Mouse (Mus musculus) ovary, postnatal 36 days (tissue): ENCODE measurements around the gene Wdr45.
"Not testable (repeated sequence)": the region's sequence is repeated elsewhere in the genome, so short reads cannot be mapped to it uniquely, and the experiment has no call there.

Experiments used
- DNase-seq: peaks from one replicate; pipeline ENCODE4 v3.0.0; 2022; ENCODE audit warnings: low spot score, mixed read lengths

Wdr45 gene

DNA sequence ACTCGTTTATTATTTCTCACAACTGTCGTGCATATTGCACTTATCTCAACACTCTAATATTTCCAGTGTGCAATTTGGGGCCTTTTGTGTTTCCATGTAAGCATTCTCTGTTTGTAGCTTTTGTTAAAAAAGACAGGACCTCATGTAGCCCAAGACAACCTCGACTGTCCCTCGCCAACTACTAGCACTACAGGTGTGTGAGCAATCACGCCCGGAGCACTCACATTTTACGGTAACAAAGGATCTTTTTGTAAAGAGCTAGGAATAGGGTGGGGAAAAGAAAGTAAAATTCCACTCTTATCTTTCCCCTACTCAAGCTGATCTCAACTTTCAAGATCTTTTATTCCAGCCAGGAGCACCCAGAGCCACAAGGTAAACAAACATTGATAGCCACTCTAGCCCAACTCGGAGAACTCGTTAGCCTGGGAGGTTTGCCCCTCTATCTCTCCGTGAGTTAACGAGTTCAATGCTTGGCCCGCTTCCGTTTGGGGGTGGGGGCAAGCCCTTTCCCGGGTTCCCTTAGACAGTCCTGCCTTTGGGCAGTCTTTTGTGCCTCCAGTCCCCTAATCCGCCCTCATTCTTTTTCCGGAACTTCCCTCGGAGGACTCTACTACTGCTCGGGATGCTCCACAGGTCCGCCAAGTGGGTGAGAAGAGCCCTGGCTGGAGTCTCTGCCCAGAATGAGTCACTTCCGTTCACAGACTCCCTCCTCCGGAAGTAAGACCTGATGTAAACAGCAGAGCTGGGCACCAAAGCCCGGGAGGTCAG lies 7.6 kb downstream of the Wdr45 start, which contains the start of gene Gm45208:
TSS of gene Gm45208 (plus strand) at position 732 of the 768 bp plus-strand sequence.
- DNase-seq = peak; percentile 57

DNA sequence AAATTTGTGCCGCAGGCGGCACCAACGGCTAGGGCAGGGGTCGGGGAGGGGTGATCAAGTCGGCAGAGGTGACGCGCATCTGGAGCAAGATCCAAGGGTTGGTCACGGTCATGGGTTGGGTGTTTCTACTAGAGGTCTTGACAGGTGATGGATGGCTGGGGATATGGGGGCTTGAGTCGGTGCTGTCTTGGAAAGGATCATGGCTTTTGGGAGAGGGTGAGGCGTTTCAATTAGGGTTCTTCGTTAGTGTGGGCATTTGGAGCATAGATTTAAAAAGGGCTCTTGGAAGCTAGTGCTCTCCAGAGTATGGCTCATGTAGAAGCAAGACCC lies 8.1 kb downstream of the Wdr45 start:
- no peak for DNase-seq

DNA sequence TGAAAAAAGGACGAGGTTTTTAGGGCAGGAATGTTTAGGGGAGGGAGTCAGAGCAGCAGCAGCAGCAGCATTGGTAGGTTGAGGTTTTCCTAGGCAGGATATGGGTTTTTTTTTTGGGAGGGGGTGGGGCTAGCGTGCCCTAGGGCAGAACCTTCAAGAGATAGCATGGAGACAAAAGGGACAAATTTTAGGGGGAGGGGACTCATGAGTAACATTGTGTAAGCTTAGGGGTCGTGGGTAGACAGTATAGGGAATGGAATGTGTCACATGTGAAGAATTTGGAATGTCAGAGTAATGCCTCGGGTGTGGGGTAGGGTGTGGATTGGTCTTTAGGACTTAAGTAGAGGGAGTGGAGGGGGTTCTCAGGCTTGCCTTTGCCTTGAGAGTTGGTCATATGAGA lies 8.6 kb downstream of the Wdr45 start:
- DNase-seq = no peak

DNA sequence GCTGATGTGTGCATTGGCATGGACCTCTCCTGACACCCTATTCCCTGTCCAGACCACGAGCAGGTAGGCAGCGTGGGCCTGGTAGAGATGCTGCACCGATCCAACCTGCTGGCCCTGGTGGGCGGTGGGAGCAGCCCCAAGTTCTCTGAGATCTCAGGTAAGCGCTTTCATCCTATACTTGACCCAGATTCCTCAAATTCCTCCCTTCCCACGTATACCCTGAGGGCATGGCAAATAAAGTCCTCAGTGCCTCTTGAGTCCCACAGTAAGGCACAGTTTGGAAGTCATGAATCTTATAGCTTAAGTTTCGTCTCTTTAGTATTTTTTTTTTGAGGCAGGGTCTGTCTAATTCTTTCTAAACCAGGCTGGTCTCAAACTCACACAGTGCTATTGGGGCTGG lies 10.0 kb downstream of the Wdr45 start:
- DNase-seq = no peak

DNA sequence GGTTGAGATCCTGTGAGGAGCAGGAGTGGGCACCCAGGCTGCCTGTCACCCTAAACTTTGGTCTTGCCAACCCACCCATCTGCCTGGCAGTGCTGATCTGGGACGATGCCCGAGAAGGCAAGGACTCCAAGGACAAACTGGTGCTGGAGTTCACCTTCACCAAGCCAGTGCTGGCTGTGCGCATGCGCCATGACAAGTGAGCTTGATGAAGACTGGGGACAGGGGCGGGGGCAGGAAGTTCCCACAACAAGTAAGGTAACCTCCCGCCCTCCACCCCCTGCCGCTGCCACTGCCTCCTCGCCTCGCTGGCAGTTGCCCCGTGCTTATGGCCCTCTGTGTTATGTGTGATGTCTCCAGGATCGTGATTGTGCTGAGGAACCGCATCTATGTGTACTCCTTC lies 11.7 kb downstream of the Wdr45 start:
- DNase-seq = no peak

DNA sequence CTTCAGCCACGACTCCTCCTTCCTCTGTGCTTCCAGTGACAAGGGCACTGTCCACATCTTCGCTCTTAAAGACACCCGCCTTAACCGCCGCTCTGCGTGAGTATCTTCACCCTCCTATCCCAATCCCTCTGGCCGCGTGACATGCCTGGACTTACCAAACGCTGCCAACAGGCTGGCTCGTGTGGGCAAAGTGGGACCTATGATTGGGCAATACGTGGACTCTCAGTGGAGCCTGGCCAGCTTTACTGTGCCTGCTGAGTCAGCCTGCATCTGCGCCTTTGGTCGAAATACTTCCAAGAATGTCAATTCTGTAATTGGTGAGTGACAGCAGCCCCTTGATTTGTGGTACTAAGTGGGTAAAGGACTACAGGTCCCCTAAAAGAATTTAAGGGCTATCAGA lies 13.0 kb downstream of the Wdr45 start:
- peak; percentile 11 for DNase-seq

GRCm38 (mm10) chrX:7728215-7728921 lies 14.2 kb downstream of the Wdr45 start, which contains the start of gene Praf2:
Praf2 (plus strand) TSS chrX:7728439.
- peak; percentile 65 for DNase-seq

DNA sequence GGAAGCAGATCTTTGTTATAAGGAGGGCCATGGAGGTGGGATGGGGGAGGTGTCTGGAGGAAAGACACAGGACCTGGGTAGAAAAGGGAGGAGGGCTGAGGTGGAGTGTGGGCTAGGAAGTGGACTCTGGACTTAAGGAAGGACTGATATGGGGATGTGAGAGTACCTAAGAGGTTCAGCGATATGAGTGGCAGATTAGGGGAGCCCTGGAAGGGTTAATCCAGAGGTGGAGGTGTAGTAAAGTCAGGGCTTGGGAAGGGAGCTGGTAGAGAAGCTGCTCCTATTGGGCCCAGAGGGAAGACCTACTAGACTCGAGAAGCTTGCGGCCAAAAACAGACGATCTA lies 14.8 kb downstream of the Wdr45 start:
- no peak for DNase-seq

DNA sequence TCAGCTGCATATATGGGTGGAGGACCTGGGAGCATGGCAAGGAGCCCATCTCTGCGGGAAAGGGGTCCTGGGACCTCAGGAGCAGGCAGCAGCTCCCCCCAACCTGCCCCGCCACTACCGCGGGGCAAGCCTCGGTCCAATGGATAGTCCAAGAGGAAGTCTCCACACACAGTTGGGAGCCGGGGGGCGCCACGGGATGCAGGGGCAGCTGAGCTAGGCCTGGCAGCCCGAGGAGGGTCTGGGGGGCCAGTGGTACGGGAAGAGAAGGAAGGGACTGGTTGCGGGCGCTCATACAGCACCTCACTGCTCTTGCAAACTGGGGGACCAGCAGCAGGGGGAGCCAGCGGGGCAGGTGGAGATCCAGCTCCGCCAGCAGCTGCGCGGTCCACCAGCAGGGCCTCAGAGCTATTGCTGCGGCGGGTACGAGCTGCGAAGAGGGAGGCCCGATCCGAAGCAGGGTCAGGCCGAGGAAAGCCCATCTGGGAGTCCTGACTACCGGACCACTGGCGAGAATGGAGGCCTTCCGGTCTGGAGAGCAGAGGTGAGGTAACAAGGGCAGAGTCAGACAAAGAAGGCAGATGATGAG lies 19.5 kb downstream of the Wdr45 start:
- DNase-seq = peak; percentile 66

DNA sequence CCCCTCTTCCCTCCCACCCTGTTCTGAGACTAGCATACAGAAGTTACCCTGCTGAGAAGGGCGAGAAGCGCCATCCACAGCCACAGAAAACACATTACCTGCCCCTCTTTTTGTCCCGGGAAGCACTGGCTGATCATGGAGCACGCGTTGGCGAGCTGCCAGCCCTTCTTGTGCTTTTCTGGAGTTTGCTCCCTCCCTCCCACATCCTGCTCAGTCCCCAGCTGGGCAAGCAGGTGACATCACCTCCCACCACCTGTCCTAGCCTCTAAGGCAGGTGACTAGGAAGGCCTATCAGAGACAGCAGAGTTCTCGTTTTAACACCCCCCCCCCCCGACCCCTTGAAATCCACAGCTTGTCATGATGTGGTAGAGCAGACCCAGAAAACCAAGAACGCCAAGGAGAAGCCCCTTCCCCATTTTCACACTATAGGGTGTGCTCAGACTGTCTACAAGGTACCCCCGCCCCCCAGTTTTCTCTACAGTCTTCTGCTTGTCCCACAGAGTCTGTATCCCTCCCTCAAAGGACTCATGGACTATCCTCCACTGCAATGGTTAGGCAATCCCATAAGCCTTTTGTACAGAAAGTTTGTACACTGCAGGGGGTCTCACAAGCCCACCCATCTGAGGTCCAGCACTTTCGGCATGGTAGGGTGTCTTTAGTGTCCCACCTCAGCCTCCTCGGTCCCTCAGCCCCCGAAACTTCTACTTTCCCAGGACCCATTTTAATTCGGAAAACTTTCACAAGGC lies 25.4 kb downstream of the Wdr45 start:
- peak; percentile 16 for DNase-seq

- DNase-seq = no peak
Measured at GRCm38 (mm10) chrX:7740082-7740819, 26.1 kb downstream of the Wdr45 start.

DNA sequence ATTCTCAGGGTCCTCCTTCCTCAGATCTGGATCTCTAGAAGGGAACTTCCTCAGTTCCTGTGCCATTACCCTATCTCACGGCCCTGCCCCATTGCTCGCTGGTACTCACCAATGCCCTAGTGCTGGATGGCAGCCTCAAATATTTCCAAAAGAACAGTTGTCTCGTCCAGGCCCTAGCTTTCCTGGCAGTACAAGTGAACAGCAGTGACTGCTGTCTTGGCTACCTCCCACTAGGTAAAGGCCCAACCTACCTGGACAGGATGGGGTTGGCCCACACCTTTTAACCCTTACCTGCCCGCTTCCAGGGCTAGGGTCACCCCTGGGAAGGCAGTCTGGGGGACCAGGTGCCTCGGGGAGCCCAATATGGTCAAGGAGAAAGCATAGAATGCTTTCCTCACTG lies 27.0 kb downstream of the Wdr45 start:
- no peak for DNase-seq

DNA sequence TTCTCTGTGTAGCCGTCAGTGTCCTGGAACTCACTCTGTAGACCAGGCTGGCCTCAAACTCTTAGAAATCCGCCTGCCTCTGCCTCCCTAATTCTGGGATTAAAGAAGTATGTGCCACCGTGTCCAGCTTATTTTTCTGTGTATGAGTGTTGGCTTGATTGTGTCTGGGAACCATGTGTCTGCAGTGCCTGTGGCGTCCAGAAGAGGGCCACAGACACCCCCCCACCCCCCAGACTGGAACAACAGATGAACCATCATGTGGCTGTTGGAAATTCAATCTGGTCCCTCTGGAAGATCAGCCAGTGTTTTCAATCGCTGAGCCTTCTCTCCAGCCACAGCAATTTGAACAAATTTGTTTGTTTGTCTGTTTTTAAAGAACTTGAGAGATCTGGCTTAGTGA lies 29.3 kb downstream of the Wdr45 start:
- DNase-seq = no peak

DNA sequence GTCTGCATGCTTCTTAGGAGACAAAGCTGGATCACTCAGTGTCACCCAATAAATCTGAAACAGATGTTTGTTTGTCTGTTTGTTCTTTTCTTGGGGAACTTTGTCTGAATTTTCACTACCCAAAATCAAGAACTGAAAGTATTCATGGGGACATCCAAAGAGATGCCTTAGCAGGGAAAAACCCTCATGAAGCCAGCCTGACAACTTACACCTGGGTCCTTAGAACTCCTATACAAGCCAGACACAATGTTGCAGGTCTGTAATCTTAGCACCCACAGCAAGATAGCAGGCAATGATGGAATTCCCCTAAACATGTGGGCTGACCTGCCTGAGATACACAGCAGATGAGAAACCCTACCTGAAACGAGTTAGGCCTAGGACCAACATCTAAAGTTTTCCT lies 30.8 kb downstream of the Wdr45 start:
- DNase-seq = no peak

- no peak for DNase-seq
Measured at GRCm38 (mm10) chrX:7745429-7745828, 31.3 kb downstream of the Wdr45 start.

DNA sequence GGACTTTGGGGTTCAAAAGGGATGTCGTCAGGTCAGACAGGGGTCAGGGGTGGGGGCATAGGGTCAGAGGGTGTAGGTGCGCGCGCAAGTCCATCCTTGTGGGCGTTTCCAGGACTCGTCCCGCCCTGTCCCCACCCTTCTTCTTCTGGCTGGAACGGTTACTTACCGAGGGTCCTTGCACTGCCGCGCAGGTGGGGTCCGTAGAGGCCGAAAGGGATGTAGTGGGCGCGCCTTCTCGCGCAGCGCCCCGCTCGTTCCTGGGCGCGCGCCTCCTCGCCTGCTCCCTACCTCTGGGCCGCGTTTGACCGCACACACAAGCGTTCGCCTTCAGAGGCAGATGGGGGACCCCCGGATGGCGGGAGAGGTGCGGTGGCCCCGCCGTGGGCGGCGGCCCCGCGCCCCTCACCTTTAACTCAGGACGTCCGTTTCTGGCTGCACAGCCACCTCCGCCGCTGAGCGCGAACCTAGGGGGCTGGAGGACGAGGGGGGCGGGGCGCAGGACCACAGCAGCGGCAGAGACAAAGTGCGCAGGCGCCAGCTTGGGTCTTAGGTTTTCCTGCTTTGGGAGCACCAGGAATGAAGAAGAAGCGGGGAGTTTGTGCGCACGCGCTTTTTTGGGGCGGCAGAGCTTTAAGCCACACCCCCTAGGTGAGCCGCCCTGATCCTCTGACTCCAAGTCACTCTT lies 36.4 kb downstream of the Wdr45 start, which contains the start of gene Ccdc120:
TSS of gene Ccdc120 (minus strand) at position 474 of the 685 bp plus-strand sequence.
- DNase-seq = peak; percentile 73

DNA sequence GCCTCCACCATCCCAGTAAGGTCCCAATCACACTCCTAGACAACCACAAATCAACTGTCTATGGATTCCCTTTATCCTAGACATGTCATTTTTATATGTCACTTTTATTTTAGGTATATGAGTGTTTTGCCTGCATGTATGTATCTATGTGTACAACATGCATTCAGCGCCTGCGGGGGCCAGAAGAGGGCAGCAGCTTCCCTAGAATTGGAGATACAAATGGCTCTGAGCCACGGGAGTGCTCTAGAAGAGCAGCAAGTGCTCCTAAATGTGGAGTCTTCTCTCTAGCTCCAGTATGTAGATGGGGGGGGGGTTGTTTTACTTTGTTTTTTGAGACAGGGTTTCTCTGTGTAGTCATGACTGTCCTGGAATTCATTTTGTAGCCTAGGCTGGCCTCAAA lies 39.5 kb downstream of the Wdr45 start:
- DNase-seq = not testable (repeated sequence)

- peak; percentile 88 for DNase-seq
Measured at GRCm38 (mm10) chrX:7762137-7762920, 48.2 kb downstream of the Wdr45 start, which contains the start of gene Tfe3. Tfe3 (plus strand) TSS chrX:7762560.

GRCm38 (mm10) chrX:7762921-7763197 lies 48.7 kb downstream of the Wdr45 start:
- no peak for DNase-seq

- DNase-seq = peak; percentile 40
Measured at GRCm38 (mm10) chrX:7763631-7764393, 49.7 kb downstream of the Wdr45 start.
